Mouse (Mus musculus): ENCODE data around the gene Creb3.

Gene Creb3

DNA sequence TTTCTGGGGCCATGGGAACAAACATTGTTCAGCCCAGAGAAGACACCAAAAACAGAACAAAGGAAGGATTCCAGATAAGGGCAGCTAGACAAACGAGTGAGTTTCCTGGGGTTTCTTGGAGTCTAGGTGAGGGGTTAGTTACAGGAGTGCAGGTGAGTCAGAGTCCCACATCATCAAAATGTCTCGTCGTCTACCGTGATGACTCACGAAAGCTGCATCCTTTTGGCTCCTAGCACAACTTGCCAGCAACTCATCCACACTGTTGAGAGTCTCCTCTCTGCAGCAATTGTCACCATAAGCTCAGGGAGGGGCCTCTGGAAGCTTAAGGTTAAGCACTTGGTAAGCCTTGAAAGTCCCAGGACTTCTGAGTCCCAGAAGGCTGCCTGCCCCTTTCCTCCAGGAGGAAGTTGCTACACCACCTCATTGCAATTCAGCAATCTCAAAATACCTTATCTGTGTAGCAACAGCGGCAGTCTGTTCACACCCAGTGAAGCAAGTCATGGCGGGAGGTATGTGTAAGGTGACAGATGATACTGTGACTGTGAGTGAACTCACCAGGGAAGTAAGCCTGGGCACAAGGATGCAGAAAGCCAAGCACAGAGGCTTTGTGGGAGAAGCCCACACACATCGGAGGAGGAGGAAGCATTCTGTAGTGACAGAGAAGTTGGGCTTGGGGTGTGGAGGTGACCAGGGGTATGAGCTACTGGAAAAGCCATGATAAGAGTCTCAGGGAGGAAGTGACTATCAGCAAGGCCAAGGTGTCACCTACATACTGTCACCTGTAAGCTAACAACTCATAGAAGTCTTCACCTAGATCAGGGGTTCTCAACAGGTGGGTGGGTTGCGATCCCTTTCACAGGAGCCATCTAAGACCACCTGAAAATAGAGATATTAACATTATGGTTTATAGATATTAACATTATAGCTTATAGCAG lies 42.9 kb downstream of the Creb3 start:
- in situ Hi-C loops (cut with MboI; ENCODE audit: unreplicated experiment in 2 of 2): loop anchor here in 1 of 2 experiments (25.0 kb wide), 1 partner anchor 257 kb away; the partner anchor contains the start of gene Olfr155

DNA sequence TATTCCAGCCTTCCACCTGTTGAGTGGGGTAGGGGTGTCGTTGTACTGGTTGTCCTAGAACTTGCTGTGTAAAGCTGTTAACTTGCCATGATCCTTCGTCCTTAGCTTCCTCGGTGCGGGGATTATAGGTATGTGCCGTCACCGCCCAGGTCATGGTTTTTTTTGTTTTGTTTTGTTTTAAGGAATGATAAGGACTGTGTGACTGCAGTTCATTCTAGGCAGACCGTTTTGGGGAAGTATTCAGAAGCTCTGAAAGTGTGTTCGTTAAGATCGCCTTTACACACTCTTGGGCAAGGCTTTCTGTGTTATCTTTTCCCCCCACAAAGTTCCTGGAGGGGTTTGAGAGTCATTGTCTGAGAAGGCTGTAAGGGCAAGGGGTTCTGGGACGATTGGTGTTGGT lies 50.4 kb downstream of the Creb3 start:
- in situ Hi-C loops (cut with MboI; ENCODE audit: unreplicated experiment in 2 of 2): loop anchor here in 1 of 2 experiments (25.0 kb wide), 1 partner anchor 250 kb away; the partner anchor contains the start of gene Olfr155

DNA sequence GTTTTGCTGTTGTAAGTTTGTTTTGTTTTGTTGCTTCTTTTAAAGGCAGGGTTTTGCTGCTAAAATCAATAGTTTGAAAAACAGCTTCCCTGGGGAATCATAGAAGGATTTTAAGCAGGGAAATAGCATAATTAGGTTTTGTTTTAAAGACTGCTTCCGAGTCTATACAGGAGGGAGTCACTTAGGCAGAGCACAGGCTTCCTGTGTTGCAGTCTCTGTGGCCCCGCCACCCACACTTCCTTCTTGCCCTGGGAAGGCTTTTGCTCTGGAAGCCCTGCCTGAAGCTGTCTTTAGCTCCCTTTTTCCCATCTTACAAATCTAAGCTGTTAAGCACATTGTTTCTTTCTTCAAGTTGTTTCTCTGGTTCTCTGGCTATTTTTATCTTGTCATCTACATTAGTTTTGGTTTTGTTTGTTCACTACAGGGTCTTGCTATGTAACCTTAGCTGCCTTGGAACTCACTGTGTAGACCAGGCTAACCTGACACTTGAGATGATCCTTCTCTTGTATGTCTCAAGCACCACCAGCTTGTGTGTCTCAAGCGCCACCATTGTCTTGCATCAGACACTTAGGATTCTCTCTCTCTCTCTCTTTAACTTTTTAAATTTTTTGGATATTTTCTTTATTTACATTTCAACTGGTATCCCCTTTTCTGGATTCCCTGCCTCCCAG lies 51.1 kb downstream of the Creb3 start:
- in situ Hi-C loops (cut with MboI; ENCODE audit: unreplicated experiment in 2 of 2): loop anchor here in 1 of 2 experiments (25.0 kb wide), 1 partner anchor 249 kb away; the partner anchor contains the start of gene Olfr155
